Mouse (Mus musculus): ENCODE measurements at regions not wholly inside any gene's neighbourhood (a gene's known extent, or its start where the extent isn't known, plus 50 kb on each side); places are given as distances from the start of the nearest gene placed in this dataset.

DNA sequence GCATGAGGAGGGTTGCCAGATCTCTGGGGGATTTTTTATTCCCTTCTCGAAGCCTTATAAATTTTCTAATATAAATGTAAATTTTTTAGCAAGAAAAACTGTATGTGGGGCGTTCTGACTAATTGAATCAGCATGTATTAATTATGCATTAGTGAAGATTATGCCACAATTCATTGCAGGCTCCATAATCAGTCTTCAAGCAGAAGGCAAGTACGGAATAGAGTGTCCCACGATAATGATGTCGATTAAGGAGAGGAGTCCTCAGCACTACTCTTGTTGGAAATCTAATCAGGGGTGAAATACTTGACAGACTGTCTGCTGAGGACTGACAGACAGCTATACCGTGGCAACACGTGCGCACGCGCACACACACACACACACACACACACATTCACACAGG, 135.3 kb downstream of the Pja2 start:
- TF ChIP-seq POLR2A (IDR thresholded peaks at IDR 0.05; ENCODE audit: borderline replicate concordance, extremely low read depth, insufficient read depth, insufficient read length, poor library complexity, severe bottlenecking) (no peak), CTCF (IDR thresholded peaks at IDR 0.05; ENCODE audit: borderline replicate concordance, extremely low read depth, insufficient read depth, insufficient read length) (no peak)
